Mouse (Mus musculus) liver, embryonic 16.5 days (tissue): ENCODE results near the gene Tmem150c. TPM values are rescaled to one million over a fixed set of nuclear protein-coding genes. Genes with fewer than 3 reads are reported as not detected.
A peak's percentile ranks its signal among the peaks of the same experiment; 100 is the strongest.

Experiments
- ATAC-seq: fragments of 200-750 bp; cut with Nextera tagmentation; 2 replicates; pipeline ENCODE4 v1.8.0; 2017; ENCODE audit warnings: low read depth, mild to moderate bottlenecking, moderate number of reproducible peaks, moderate library complexity
- H3K27ac ChIP-seq: fragments of 300-500 bp; sonication (generic); 2 replicates; pipeline ENCODE4 v1.5.1; 2014; ENCODE audit warnings: mild to moderate bottlenecking, low read length
- H3K27me3 ChIP-seq: fragments of 300-500 bp; sonication (generic); 2 replicates; pipeline ENCODE4 v1.6.1; 2014; ENCODE audit warnings: low read depth, low read length, mixed read lengths; ENCODE audit not compliant: control insufficient read depth, insufficient read depth
- H3K36me3 ChIP-seq: fragments of 300-500 bp; sonication (generic); 2 replicates; pipeline ENCODE4 v1.6.1; 2014; ENCODE audit warnings: mild to moderate bottlenecking; ENCODE audit not compliant: control insufficient read depth, insufficient read depth
- H3K4me1 ChIP-seq: fragments of 300-500 bp; sonication (generic); 2 replicates; pipeline ENCODE4 v1.6.1; 2014; ENCODE audit warnings: low read depth, low read length, mixed read lengths; ENCODE audit not compliant: control insufficient read depth
- H3K4me2 ChIP-seq: fragments of 300-500 bp; sonication (generic); 2 replicates; pipeline ENCODE4 v1.6.1; 2014; ENCODE audit warnings: low read depth, low read length, mixed read lengths
- H3K4me3 ChIP-seq: fragments of 300-500 bp; sonication (generic); 2 replicates; pipeline ENCODE4 v1.5.1; 2014; ENCODE audit warnings: low read depth, mild to moderate bottlenecking, low read length
- H3K9ac ChIP-seq: fragments of 300-500 bp; sonication (generic); 2 replicates; pipeline ENCODE4 v1.6.1; 2014; ENCODE audit warnings: low read depth, low read length
- H3K9me3 ChIP-seq: fragments of 300-500 bp; sonication (generic); replicated peaks from 2 replicates; pipeline ENCODE4 v1.6.1; 2016; ENCODE audit warnings: low read length; ENCODE audit not compliant: control insufficient read depth
- WGBS: fragments of 180-500 bp; shearing (Covaris S2); extraction: QIAGEN DNeasy Blood & Tissue Kit; methylation state at CpG from one replicate; pipeline ENCODE4 v1.1.7; 2014; ENCODE audit not compliant: insufficient replicate concordance; 5-methylcytosine and 5-hydroxymethylcytosine counted together
- polyA plus RNA-seq: library from polyadenylated mRNA; unstranded; fragments of >200 nt; fragmentation: Nextera tagmentation; extraction: Ambion mirVana; gene quantifications from 2 replicates; pipeline ENCODE4 v1.2.1, GENCODE M21; 2015

The Tmem150c gene
- polyA plus RNA-seq, 1 experiment from 2014 or later = 0.67 TPM

DNA sequence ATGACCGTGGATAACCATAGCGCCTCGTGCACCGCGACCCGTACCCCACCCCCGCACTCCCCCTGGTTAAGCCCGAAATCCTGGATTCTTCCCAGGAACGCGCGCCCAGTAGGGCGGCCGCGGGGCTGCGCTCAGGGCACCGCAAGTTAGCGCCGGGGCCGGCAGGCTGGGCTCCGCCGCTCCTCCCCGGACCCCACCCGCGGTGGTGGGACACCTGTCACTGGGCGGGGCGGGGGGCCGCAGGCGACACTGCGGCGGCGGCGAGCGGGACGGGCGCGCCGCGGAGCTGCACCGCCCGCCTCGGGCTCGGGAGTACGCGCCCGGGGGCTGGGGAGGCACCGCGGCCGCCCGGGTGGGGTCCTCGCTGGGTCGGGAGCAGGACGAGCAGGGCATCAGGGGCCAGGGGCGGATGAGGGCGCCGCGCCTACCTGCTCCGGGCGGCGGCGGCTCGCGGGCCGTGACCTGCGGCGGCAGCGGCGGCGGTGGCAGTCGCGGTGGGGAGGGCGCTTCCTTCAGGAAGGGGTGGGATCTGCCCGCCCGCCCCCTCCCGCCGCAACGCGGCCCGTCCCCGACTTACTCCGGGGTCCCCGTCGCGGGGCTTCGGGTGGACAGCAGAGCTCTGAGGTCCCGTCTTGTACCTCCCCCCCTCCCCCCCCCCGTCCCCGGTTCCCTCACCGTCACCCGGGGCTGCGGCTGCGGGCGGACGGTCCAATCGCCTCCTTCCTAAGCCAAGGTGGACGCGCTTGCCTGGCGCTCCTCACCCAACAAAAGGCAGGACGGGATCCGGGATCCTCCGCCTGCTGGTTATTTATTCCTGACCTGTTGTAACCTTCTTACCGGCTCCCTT is 594 bp downstream of the Tmem150c start:
- H3K4me2 ChIP-seq = peak overlapping the region; percentile 71
- peak overlapping the region; percentile 24; the same call in 1 of the 2 replicates for H3K9ac ChIP-seq
- H3K36me3 ChIP-seq = no peaks in the 10 kb centered on the region
- WGBS = under 1% methylated on average over 74 of the region's 101 CpGs
- H3K27me3 ChIP-seq = peaks cover 41% of the 10 kb centered on the region
- no peaks in the 10 kb centered on the region for H3K4me1 ChIP-seq
- ATAC-seq = no peak
- no peaks in the 10 kb centered on the region for H3K9me3 ChIP-seq
- H3K4me3 ChIP-seq = peak overlapping the region; percentile 61
- no peak overlapping the region for H3K27ac ChIP-seq

DNA sequence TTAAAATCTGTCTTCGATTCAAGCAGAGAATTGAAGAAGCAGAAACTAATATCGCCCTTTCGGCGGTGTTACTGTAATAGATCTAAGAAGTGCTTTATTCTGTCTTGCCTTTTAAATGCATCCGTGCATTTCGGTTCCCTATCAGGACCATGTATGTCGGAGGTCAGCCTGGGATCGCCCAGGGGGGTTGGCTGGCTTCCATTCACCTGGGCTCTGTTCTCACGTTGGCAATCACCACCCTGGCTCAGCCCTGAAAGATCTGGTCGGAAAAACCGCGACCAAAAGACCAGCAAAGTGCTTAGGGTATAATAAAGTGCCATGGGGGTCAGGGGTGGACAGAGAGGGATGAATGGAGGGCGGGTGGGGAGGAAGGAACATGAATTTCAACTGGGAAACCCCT is 1.3 kb downstream of the Tmem150c start:
- no peak for ATAC-seq
- Histone ChIP-seq H3K27me3 (peaks cover 41% of the 10 kb centered on the region), H3K4me1 (no peaks in the 10 kb centered on the region), H3K4me2 (peak overlapping the region; percentile 71), H3K4me3 (peak overlapping the region; percentile 61), H3K27ac (no peak overlapping the region), H3K9me3 (no peaks in the 10 kb centered on the region), H3K9ac (no peak overlapping the region), H3K36me3 (no peaks in the 10 kb centered on the region)
- WGBS = 15% methylated on average over 13 of the region's 13 CpGs

DNA sequence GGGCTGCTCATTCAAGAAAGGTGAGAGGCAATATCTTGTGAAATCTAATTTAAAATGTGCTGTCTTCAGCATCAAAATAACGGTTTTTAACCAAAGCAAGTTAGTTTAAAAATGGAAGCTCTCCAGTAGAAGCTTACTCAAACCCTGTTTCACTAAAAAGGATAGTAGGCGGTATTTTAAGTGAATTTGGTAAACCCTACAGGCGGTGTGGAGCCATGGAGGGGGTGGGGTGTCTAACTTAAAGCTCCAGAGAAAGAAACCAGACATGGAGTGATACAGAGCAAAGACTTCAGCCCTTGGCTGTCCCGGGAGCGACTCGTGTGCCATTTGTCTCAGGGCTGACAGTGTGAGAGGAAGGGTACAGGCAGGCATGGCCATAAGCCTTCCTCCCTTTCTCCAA is 4.0 kb downstream of the Tmem150c start:
- no peak overlapping the region for H3K27ac ChIP-seq
- H3K4me3 ChIP-seq = no peak overlapping the region
- H3K9ac ChIP-seq = no peak overlapping the region
- no peaks in the 10 kb centered on the region for H3K9me3 ChIP-seq
- WGBS = 42% methylated on average over 6 of the region's 6 CpGs
- H3K27me3 ChIP-seq = peaks cover 39% of the 10 kb centered on the region
- H3K4me2 ChIP-seq = no peak overlapping the region
- no peaks in the 10 kb centered on the region for H3K36me3 ChIP-seq
- no peak for ATAC-seq
- no peaks in the 10 kb centered on the region for H3K4me1 ChIP-seq

DNA sequence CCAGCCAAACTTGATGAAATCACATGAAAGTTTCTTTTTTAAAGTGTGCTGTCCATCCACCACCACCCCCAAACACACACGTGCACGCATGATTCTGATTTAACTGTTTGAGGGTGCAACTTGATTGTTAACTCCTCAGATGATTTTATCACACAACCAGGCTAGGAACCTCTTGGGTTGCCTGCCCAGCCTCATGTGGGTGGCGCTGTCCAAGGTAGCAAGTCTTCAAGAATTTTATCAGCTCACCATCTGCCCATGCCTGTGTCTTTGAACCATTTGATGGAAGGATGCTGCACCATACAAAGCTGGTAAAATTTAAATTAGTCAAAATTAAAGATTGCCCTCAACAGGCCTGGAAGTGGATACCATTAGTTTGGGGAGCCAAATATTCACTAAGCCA is 9.6 kb downstream of the Tmem150c start:
- Histone ChIP-seq H3K36me3 (no peaks in the 10 kb centered on the region), H3K27me3 (no peaks in the 10 kb centered on the region), H3K4me1 (no peaks in the 10 kb centered on the region), H3K9ac (no peak overlapping the region), H3K4me2 (no peak overlapping the region), H3K4me3 (no peak overlapping the region), H3K27ac (no peak overlapping the region), H3K9me3 (no peaks in the 10 kb centered on the region)
- WGBS = 49% methylated on average over 3 of the region's 3 CpGs
- no peak for ATAC-seq

DNA sequence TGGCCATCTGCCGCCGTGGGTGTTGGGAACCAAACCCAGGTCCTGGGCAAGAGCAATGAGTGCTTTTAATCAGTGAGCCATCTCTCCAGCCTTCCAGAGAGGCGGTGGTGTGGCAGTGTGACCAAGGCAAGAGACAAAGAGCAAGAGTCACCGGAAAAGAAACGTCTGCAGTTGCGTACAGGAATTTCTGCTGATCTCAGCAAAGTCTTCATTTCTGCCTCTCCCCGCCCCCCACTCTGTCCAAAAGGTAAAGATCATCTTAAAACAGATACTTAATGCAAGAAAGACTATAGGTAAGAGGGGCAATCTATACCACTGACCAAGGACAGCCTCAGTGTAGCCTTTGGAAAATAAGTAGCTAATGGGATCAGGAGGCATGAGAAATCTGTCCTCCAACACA is 14.8 kb downstream of the Tmem150c start:
- ATAC-seq = no peak
- no peak overlapping the region for H3K4me2 ChIP-seq
- WGBS = 51% methylated on average over 7 of the region's 7 CpGs
- H3K9ac ChIP-seq = no peak overlapping the region
- H3K27me3 ChIP-seq = no peaks in the 10 kb centered on the region
- H3K4me3 ChIP-seq = no peak overlapping the region
- no peak overlapping the region for H3K27ac ChIP-seq
- H3K4me1 ChIP-seq = no peaks in the 10 kb centered on the region
- H3K9me3 ChIP-seq = no peaks in the 10 kb centered on the region
- no peaks in the 10 kb centered on the region for H3K36me3 ChIP-seq

DNA sequence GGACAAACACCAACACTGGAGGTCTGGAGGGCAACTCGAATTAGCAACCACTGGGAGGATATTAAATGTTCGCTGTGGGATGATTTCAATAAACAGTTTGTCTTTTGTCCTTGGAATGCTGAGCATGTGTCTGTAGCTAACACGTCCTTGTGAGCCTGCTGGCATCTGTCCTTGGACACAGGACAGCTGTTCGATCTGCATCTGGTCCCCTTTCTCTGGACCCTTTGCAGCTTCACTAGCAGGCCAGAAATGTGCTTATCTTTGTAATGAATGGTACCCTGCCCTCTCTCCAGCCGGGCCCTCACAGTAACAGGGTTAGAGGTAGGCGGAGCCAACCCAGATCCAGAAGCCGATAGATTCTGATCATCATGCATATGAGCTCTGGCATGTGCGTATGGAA is 32.3 kb downstream of the Tmem150c start:
- WGBS = 52% methylated on average over 8 of the region's 8 CpGs
- Histone ChIP-seq H3K4me2 (no peak overlapping the region), H3K36me3 (no peaks in the 10 kb centered on the region), H3K4me1 (no peaks in the 10 kb centered on the region), H3K9ac (no peak overlapping the region), H3K4me3 (no peak overlapping the region), H3K9me3 (no peaks in the 10 kb centered on the region), H3K27me3 (no peaks in the 10 kb centered on the region), H3K27ac (no peak overlapping the region)
- no peak for ATAC-seq

DNA sequence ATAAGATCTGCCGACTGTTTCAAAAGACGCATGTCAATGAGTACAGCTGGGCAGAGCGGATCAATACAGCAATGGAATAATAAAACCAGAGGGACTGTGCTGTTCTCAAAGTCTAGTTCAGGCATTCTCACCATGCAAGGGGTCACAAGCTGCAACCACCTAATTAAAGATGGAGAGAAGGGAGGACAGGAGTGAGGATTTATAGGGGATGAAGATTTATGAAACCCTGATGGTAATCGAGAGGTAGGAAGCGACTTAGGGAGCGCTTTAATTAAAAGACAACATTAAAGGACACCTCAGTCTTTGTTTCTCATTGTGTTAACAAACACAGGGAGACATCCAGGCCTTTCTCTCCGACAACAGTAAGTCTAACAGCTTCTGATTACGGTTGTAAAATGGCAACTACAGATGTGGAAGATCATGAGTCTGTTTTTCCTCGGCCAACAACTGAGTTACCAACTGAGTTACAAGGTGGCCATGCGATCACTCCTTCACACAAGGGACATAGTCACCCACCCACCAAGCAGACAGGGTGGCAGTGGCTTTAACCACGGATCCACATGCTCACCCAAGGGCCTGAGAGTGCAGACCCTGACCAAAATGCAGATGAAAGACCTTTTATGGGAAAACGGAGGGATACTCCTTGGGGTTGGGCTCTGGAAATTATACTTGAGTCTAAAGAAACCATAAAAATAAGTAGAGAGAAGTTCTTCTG is 34.0 kb downstream of the Tmem150c start:
- Histone ChIP-seq H3K4me3 (no peak overlapping the region), H3K4me1 (no peaks in the 10 kb centered on the region), H3K9ac (no peak overlapping the region), H3K4me2 (no peak overlapping the region), H3K27me3 (no peaks in the 10 kb centered on the region), H3K36me3 (no peaks in the 10 kb centered on the region), H3K27ac (no peak overlapping the region), H3K9me3 (no peaks in the 10 kb centered on the region)
- ATAC-seq = no peak
- 51% methylated on average over 12 of the region's 12 CpGs for WGBS

DNA sequence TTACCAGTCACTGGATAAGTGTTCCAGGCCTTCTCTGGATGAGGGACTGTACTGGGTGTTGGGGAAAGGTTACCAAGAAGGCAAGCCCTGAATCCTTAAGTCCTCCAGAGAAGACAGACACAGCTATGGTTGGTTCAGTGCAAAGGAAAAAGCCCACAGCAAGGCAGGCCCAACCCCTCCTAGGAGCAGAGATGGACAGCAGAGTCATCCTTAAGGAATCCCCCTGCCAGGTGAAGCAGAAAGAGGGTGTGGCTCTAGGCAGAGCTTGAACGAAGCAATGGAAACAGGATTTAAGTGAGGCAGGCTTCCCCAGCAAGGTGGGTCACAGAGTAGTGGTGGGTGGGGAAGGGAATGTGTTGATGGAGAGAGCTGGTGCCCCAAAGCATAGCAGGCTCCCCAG is 35.1 kb downstream of the Tmem150c start:
- 25% methylated on average over 1 of the region's 1 CpGs for whole genome bisulfite sequencing

DNA sequence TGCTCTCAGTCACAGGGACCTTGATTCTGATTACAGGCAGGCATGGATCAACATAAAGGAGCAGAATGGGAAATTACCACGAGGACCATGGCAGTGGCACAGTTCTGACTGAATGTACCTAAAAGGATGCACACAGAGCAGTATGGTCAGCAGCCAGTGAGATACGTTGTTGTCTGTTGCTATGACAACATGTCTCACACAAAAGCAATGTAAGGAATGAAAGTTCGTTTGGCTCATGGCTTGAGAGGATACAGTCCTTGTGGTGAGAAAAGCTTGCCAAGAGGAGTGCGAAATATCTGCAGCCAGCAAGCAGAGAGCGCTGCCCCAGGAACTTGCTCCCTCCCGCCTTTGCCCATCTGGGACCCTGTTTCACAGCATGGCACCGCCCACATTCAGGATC is 36.3 kb downstream of the Tmem150c start:
- WGBS = 54% methylated on average over 7 of the region's 7 CpGs
- no peak overlapping the region for H3K4me2 ChIP-seq
- no peak overlapping the region for H3K4me3 ChIP-seq
- H3K9me3 ChIP-seq = no peaks in the 10 kb centered on the region
- H3K36me3 ChIP-seq = no peaks in the 10 kb centered on the region
- no peak for ATAC-seq
- no peak overlapping the region for H3K27ac ChIP-seq
- H3K4me1 ChIP-seq = no peaks in the 10 kb centered on the region
- H3K27me3 ChIP-seq = peaks cover 4% of the 10 kb centered on the region; the same call in 1 of the 2 replicates
- no peak overlapping the region for H3K9ac ChIP-seq

More for the DNA sequence above, 35.1 kb downstream of the Tmem150c start:
- Histone ChIP-seq H3K9ac (no peak overlapping the region), H3K9me3 (no peaks in the 10 kb centered on the region), H3K27me3 (peaks cover under 1% of the 10 kb centered on the region; the same call in 1 of the 2 replicates), H3K27ac (no peak overlapping the region), H3K36me3 (no peaks in the 10 kb centered on the region), H3K4me1 (no peaks in the 10 kb centered on the region), H3K4me3 (no peak overlapping the region), H3K4me2 (no peak overlapping the region)
- ATAC-seq = no peak
